In genomic region chr6:17105714-17106113, GRCm38 (mm10) we compare ENCODE assay signal across 8 mouse cellular contexts. TPM values are rescaled to one million over a fixed set of nuclear protein-coding genes. Genes with fewer than 3 reads are reported as not detected.
DNase-seq lines count a peak whose midpoint lies in the region; ATAC-seq and TF ChIP-seq lines count a peak whose summit lies in the region.

No protein-coding gene starts in this region.

- H3K9ac ChIP-seq in forebrain, embryonic 11.5 days (ENCODE audit: low read length) = no peak overlapping the region
- no peak overlapping the region for H3K9ac ChIP-seq in forebrain, embryonic 15.5 days (replicated peaks)
- no peak overlapping the region for H3K9ac ChIP-seq in lung, embryonic 14.5 days

- no peak overlapping the region for H3K4me3 ChIP-seq in forebrain, embryonic 11.5 days (ENCODE audit: low read depth, low read length)
- H3K4me3 ChIP-seq in forebrain, embryonic 15.5 days = no peak overlapping the region
- H3K4me3 ChIP-seq in lung, embryonic 14.5 days (ENCODE audit: low read depth, low read length) = no peak overlapping the region

- no peaks in the 10 kb centered on the region for H3K4me1 ChIP-seq in forebrain, embryonic 11.5 days (replicated peaks; ENCODE audit: control insufficient read depth, insufficient read depth, low read length)
- no peaks in the 10 kb centered on the region for H3K4me1 ChIP-seq in forebrain, embryonic 15.5 days
- no peaks in the 10 kb centered on the region for H3K4me1 ChIP-seq in lung, embryonic 14.5 days (ENCODE audit: insufficient read depth)

- no peak overlapping the region for H3K4me2 ChIP-seq in forebrain, embryonic 11.5 days (ENCODE audit: low read depth, low read length, severe bottlenecking)
- H3K4me2 ChIP-seq in forebrain, embryonic 15.5 days (replicated peaks) = no peak overlapping the region
- H3K4me2 ChIP-seq in lung, embryonic 14.5 days = no peak overlapping the region

- H3K36me3 ChIP-seq in forebrain, embryonic 11.5 days (ENCODE audit: control insufficient read depth, insufficient read depth, low read length) = no peaks in the 10 kb centered on the region
- H3K36me3 ChIP-seq in forebrain, embryonic 15.5 days = no peaks in the 10 kb centered on the region
- H3K36me3 ChIP-seq in lung, embryonic 14.5 days (ENCODE audit: insufficient read depth) = peaks cover 29% of the 10 kb centered on the region

- H3K27ac ChIP-seq in forebrain, embryonic 11.5 days (ENCODE audit: low read depth, low read length) = no peak overlapping the region
- no peak overlapping the region for H3K27ac ChIP-seq in forebrain, embryonic 15.5 days (replicated peaks)
- no peak overlapping the region for H3K27ac ChIP-seq in lung, embryonic 14.5 days (ENCODE audit: low read depth)

- peak; percentile 85 for TF ChIP-seq CTCF in lung, embryonic 14.5 days (IDR thresholded peaks at IDR 0.05; ENCODE audit: low read depth)

- no peaks in the 10 kb centered on the region for H3K9me3 ChIP-seq in forebrain, embryonic 11.5 days (ENCODE audit: control insufficient read depth, low read length)
- no peaks in the 10 kb centered on the region for H3K9me3 ChIP-seq in forebrain, embryonic 15.5 days
- no peaks in the 10 kb centered on the region for H3K9me3 ChIP-seq in lung, embryonic 14.5 days (ENCODE audit: low read depth, low read length)

- no peaks in the 10 kb centered on the region for H3K27me3 ChIP-seq in forebrain, embryonic 11.5 days (ENCODE audit: control insufficient read depth, insufficient read depth, low read length)
- H3K27me3 ChIP-seq in forebrain, embryonic 15.5 days = no peaks in the 10 kb centered on the region
- H3K27me3 ChIP-seq in lung, embryonic 14.5 days (ENCODE audit: insufficient read depth, low read length) = no peaks in the 10 kb centered on the region

- ATAC-seq in forebrain, embryonic 11.5 days (replicated peaks; ENCODE audit: low FRiP score) = no peak
- ATAC-seq in forebrain, embryonic 15.5 days (replicated peaks) = no peak; the same call in 1 of the 2 replicates
- no peak for ATAC-seq in lung, embryonic 14.5 days (ENCODE audit: insufficient read depth)

- peak; percentile 55 for DNase-seq in forebrain, embryonic 11.5 days (ENCODE audit: low spot score)
- peak; percentile 33 for DNase-seq in 3134 (ENCODE audit: extremely low read depth, insufficient read length, low spot score)
- peak; percentile 72 for DNase-seq in adrenal gland, postnatal 10 days
- peak; percentile 52 for DNase-seq in embryo, embryonic 9.5 days (ENCODE audit: extremely low spot score)
- peak; percentile 47 for DNase-seq in kidney, postnatal 14 days
- DNase-seq in lung, embryonic 14.5 days = peak; percentile 85
- DNase-seq in skeletal muscle tissue, adult 2 months (ENCODE audit: low read depth, low spot score) = peak; percentile 44

RNA-seq across cellular contexts. Expression of gene Tes, which starts 40.8 kb away (rescaled TPM):
- 34.6 and 38.3 TPM in 2 replicates for polyA plus RNA-seq in forebrain, embryonic 11.5 days (2014; fragmentation: Nextera tagmentation; extraction: Ambion mirVana)
- 25.7 and 28.9 TPM in 2 replicates for polyA plus RNA-seq in forebrain, embryonic 15.5 days (2015; fragmentation: Nextera tagmentation; extraction: Ambion mirVana)
- 10 to 100 TPM in 1 of 2 experiments, 1 to 10 TPM in 1; 8.6 to 10.9 TPM for total RNA-seq in adrenal gland, postnatal 10 days (2021)
- 77.0 and 78.9 TPM in 2 replicates for polyA plus RNA-seq in lung, embryonic 14.5 days (2014; fragmentation: Nextera tagmentation; extraction: Ambion mirVana)

Comparison
In these comparisons a context has a peak if more than half of its experiments do, and no peak if none do; other contexts are left out.
1. DNase-seq: peak in every context shown above with its lines; median percentile 85 in lung, embryonic 14.5 days; 72 in adrenal gland, postnatal 10 days; 55 in forebrain, embryonic 11.5 days; 52 in embryo, embryonic 9.5 days; 47 in kidney, postnatal 14 days; 44 in skeletal muscle tissue, adult 2 months; 33 in 3134.